Mouse (Mus musculus): ENCODE data around the gene Ttc32. TPM values are rescaled to one million over a fixed set of nuclear protein-coding genes. Genes with fewer than 3 reads are reported as not detected.

The Ttc32 gene
- total and polyA plus RNA-seq, 3 experiments = 11.5 to 28.8 (median 11.7) TPM

GRCm38 (mm10) chr12:9029888-9030723 lies at the start of gene Ttc32 (continued):
- TF ChIP-seq SIN3A (IDR thresholded peaks at IDR 0.05; ENCODE audit: low read length) = peak; percentile 89

- no peak for DNase-seq (ENCODE audit: extremely low read depth)
- in situ Hi-C loops (cut with MboI; ENCODE audit: low pct_ligation_motif_present, low pct_unique_long_range_greater_than_20kb, low sequenced_read_pairs) = no loop called here
- peaks cover 3 to 23% of the 10 kb centered on the region in 2 experiments; a peak in 3 of 4 replicates for H3K4me1 ChIP-seq (ENCODE audit: control insufficient read depth in 1 of 2, insufficient read depth in 2 of 2)
- dilution Hi-C loops (cut with MboI; ENCODE audit: extremely low pct_ligation_motif_present, extremely low pct_unique_long_range_greater_than_20kb, low sequenced_read_pairs) = no loop called here
- H3K9ac ChIP-seq (ENCODE audit: insufficient read depth, low read depth) = no peak overlapping the region
- H3K79me2 ChIP-seq (replicated peaks; ENCODE audit: control insufficient read depth, extremely low read depth, insufficient read depth, poor library complexity, severe bottlenecking) = no peaks in the 10 kb centered on the region
- no peaks in the 10 kb centered on the region for H3K27me3 ChIP-seq (replicated peaks)
- H3K9me3 ChIP-seq (replicated peaks; ENCODE audit: low read length) = no peaks in the 10 kb centered on the region
- H3K4me3 ChIP-seq (replicated peaks in 1 of 3; ENCODE audit: low read depth in 2 of 3, low read length in 2 of 3, poor library complexity in 1 of 3) = no peak overlapping the region
- no peak overlapping the region for H3K27ac ChIP-seq (ENCODE audit: insufficient read depth, low read depth)
- H3K4me2 ChIP-seq (ENCODE audit: insufficient read depth, low read depth, poor library complexity, severe bottlenecking) = no peak overlapping the region
- peaks cover 0 to 12% of the 10 kb centered on the region in 2 experiments for H3K36me3 ChIP-seq (replicated peaks in 1 of 2; ENCODE audit: control insufficient read depth in 1 of 2, insufficient read depth in 1 of 2, low read length in 1 of 2)
- TF ChIP-seq ZKSCAN1 (IDR thresholded peaks at IDR 0.05; ENCODE audit: borderline replicate concordance, low read depth, low read length) = no peak
- no peak for TF ChIP-seq USF1 (IDR thresholded peaks at IDR 0.05; ENCODE audit: low read depth, low read length)
- TF ChIP-seq POLR2AphosphoS2 (IDR thresholded peaks at IDR 0.05; ENCODE audit: low read depth, low read length) = no peak
- no peak for TF ChIP-seq HCFC1 (IDR thresholded peaks at IDR 0.05; ENCODE audit: low read depth, low read length)
- TF ChIP-seq KAT2A (IDR thresholded peaks at IDR 0.05; ENCODE audit: insufficient replicate concordance, low read length) = no peak
- TF ChIP-seq PAX5 (IDR thresholded peaks at IDR 0.05; ENCODE audit: low read length) = no peak
- no peak for TF ChIP-seq ZC3H11A (IDR thresholded peaks at IDR 0.05; ENCODE audit: low read depth, low read length)
- no peak for TF ChIP-seq E2F4 (IDR thresholded peaks at IDR 0.05; ENCODE audit: insufficient replicate concordance, low read depth, low read length)
- TF ChIP-seq RCOR1 (conservative IDR thresholded peaks at IDR 0.05; ENCODE audit: low read depth, low read length) = no peak
- TF ChIP-seq USF2 (conservative IDR thresholded peaks at IDR 0.05; ENCODE audit: low read depth, low read length) = no peak
- no peak for TF ChIP-seq ZNF384 (IDR thresholded peaks at IDR 0.05; ENCODE audit: low read depth, low read length)
- no peak for TF ChIP-seq POLR2A (IDR thresholded peaks at IDR 0.05; ENCODE audit: low read depth, low read length)
Measured at GRCm38 (mm10) chr12:8993231-8993630, 36.6 kb upstream of the Ttc32 start.

GRCm38 (mm10) chr12:8998318-8998717 lies 31.5 kb upstream of the Ttc32 start:
- dilution Hi-C loops (cut with MboI; ENCODE audit: extremely low pct_ligation_motif_present, extremely low pct_unique_long_range_greater_than_20kb, low sequenced_read_pairs) (no loop called here), in situ Hi-C loops (cut with MboI; ENCODE audit: low pct_ligation_motif_present, low pct_unique_long_range_greater_than_20kb, low sequenced_read_pairs) (no loop called here)
- Histone ChIP-seq H3K79me2 (replicated peaks; ENCODE audit: control insufficient read depth, extremely low read depth, insufficient read depth, poor library complexity, severe bottlenecking) (no peaks in the 10 kb centered on the region), H3K27ac (ENCODE audit: insufficient read depth, low read depth) (no peak overlapping the region), H3K27me3 (replicated peaks) (no peaks in the 10 kb centered on the region), H3K4me2 (ENCODE audit: insufficient read depth, low read depth, poor library complexity, severe bottlenecking) (no peak overlapping the region), H3K9ac (ENCODE audit: insufficient read depth, low read depth) (no peak overlapping the region), H3K4me3 (replicated peaks in 1 of 3; ENCODE audit: low read depth in 2 of 3, low read length in 2 of 3, poor library complexity in 1 of 3) (no peak overlapping the region), H3K4me1 (ENCODE audit: control insufficient read depth in 1 of 2, insufficient read depth in 2 of 2) (peaks cover under 1 to 18% of the 10 kb centered on the region in 2 experiments; a peak in 3 of 4 replicates), H3K36me3 (replicated peaks in 1 of 2; ENCODE audit: control insufficient read depth in 1 of 2, insufficient read depth in 1 of 2, low read length in 1 of 2) (peaks cover 0 to 2% of the 10 kb centered on the region in 2 experiments), H3K9me3 (replicated peaks; ENCODE audit: low read length) (no peaks in the 10 kb centered on the region)
- no peak for TF ChIP-seq PAX5 (IDR thresholded peaks at IDR 0.05; ENCODE audit: low read length)
- TF ChIP-seq CTCF (conservative IDR thresholded peaks at IDR 0.05 in 1 of 2, IDR thresholded peaks at IDR 0.05 in 1 of 2; ENCODE audit: low read depth in 2 of 2, low read length in 2 of 2) = no peak
- TF ChIP-seq IRF4 (IDR thresholded peaks at IDR 0.05; ENCODE audit: low read depth, low read length) = no peak
- no peak for TF ChIP-seq MAZ (IDR thresholded peaks at IDR 0.05; ENCODE audit: low read depth, low read length)
- peak; percentile 53 for TF ChIP-seq EP300 (IDR thresholded peaks at IDR 0.05; ENCODE audit: low read length)
- TF ChIP-seq MAFK (IDR thresholded peaks at IDR 0.05; ENCODE audit: insufficient replicate concordance, low read length) = 0 out of 2 replicates have a peak, but pooled peaks have one; percentile 12
- peak; percentile 38; the same call in 1 of the 2 replicates for TF ChIP-seq ETS1 (conservative IDR thresholded peaks at IDR 0.05; ENCODE audit: low read depth, low read length)
- peak; percentile 66 for DNase-seq (ENCODE audit: extremely low read depth)

Measured in CH12.LX (cell line).